Mouse (Mus musculus) urinary bladder, adult 18-20 months (tissue): ENCODE results near the gene Ccdc116.

Experiments
- DNase-seq, 2 experiments: peaks; one replicate each; pipeline ENCODE4 v3.0.0; 2022; ENCODE audit warnings: low spot score in 2 of 2, mixed read lengths in 2 of 2

Gene Ccdc116

DNA sequence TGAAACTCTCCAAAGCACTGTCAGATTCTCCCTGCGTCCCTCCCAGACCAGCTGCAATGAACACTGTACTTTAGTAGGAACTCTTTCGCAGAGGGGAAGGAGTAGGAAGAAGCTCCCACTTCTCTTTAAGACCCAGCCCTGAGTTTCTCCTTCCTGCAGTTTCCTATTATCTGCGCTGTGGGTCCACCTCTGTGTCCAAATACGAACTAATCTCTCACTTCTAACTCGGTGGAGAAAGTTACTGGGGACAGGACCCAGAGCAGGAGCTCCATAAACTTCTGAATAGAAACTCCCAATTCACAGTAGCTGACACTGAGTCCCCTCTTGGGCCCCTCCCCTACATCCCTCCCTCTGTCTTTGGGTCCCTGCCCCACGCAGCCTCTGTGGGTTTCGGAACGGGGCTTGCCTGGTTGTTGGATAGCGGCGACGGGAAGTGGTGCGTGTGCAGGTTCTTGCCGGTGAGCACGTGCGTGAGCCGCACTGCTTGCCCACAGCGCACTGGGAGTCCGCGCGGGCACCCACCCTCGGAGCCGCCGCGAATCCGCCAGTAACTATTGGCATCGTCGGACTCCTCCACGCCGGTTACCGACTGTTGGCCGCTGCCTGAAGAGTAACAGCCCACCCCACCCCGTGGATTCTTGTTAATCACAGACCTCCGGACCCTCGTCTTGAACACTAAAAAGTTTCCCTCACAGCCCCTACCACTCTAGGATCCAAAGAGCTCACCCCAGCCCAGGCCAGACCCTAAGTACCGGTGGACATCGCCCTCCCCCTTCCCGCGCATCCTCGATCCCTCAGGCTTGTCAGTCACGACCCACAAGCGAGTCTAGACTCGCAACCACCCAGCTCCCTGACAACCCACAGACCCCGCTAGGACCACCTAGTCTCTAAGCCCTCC is 15.6 kb downstream of the Ccdc116 start:
- no peak for DNase-seq

DNA sequence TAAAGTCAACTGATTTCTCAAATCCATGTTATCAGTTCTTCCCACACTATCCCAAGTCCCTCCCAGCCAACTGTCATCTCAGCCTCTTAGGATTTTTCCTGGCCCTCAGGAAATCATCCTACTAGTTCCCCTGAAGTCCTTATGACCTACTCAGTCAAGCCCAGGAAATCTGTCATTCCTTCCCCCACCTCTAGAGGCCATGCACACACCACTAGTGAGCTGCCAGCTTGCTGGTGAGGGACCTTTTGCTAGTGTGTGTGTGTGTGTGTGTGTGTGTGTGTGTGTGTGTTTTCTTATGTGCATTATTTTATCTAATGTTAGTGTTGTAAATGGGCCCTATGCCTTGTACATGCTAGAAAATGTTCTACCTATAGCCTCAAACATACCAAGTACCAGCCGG is 19.7 kb downstream of the Ccdc116 start:
- peak in 1 of 2 experiments; percentile 15 for DNase-seq

DNA sequence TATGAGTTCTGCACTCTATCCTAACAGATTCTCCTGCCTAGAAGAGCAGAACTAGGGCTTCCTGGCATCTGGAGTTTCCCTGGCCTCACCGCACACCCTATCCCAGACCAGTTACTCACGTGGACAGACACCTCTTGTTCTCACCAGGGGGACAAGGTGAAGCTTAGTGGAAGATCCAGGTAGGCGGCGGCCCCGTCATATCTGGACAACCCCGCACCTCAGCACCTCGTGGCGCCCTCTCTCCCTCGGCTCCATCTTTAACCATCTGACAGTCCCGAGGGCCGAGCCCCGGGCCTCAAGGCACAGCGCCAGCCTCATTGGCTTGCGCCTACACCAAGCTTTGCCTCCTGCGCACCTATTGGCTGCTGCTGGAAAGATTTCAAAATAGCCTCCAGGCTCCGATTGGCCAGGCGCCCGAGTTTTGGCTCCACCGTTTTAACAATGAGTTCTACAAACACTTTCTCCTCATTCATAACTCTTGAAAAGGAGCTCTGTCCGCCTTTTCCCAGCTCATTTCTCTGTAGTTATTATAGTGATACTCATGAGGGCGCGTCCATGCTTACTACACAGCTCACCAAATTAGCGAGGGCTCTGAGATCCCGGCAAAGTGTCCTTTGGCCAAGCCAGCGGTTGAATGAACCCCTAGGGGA is 22.0 kb downstream of the Ccdc116 start, which contains the start of gene 2610318N02Rik:
2610318N02Rik (minus strand) TSS at position 297 of the 650 bp plus-strand sequence.
- DNase-seq = peak; percentile 18 to 35

DNA sequence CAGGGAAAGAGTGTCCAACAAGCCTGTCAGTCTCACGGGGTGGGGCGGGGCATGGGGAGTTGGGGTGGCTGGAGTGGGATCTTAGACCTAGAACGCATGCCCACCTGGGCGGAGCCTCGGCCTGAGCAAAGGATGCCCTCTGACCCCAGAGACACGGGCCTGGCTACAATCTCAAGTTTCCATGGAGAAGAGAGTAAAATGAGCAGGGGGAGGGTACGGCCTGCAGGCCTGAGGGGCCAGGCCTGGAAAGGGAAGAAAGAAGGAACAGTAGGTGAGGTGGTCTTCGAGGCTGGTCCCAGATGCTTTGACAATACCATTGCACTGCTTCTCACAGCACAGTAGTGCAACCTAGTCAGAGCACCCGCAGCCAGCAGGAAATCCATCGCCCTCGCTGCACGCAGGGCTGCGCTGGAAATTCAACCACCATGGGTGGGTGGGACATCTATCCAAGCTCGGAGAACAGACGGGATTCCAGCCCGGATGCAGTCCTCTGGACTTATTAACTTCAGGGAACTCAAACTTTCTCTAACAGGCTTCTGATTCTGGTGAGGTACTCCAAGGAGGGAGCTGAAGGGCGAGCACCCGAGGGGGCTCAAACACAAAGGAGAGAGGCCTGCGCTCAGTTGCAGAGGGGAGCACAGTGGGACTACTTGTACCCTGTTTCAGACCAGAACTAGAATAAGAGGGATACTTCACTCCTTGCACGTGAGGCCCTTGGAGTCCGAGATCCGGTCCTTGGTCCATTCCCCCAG is 22.7 kb downstream of the Ccdc116 start:
- DNase-seq = no peak

DNA sequence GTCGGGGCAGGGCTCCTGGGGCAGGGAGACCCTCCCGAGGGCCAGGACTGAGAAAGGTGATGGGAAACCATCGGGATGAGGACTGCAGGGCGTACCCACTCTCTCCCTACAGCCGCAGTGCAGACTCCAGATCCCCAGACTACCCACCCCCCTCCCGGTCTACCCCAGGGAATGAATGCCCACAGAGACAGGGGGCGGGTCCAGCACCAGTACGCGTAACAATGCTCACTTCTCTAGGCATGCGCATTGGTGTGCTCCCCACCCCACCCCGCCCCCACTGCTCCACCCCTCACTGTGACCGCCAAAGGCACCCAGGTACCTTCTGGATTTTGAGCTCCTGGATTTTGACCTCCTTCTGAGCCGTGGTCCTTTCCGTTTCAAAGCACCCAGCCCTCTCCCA is 25.5 kb downstream of the Ccdc116 start:
- no peak for DNase-seq

DNA sequence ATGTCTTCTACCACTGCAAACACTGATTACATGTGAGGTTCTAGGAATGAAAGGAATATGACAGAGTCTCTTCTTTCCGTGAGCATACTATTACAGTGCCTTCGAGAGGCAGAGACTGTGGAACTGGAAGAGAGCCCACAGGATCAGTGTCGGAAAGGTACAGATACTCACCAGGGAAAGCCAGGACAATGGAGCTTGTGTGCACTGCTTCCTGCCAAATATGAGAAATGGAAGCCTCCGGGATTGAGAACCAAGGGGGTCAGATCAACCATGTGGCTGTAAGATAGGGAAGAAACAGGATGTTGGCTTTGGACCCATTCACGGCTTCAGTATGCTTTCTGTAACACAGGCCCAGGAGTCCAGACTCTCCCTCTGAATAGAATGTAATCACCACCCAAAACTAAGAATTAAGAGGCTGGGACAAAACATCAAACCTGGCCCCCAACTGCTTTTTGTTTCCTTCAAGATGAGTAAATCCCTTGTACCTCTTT is 29.7 kb downstream of the Ccdc116 start:
- DNase-seq = no peak

DNA sequence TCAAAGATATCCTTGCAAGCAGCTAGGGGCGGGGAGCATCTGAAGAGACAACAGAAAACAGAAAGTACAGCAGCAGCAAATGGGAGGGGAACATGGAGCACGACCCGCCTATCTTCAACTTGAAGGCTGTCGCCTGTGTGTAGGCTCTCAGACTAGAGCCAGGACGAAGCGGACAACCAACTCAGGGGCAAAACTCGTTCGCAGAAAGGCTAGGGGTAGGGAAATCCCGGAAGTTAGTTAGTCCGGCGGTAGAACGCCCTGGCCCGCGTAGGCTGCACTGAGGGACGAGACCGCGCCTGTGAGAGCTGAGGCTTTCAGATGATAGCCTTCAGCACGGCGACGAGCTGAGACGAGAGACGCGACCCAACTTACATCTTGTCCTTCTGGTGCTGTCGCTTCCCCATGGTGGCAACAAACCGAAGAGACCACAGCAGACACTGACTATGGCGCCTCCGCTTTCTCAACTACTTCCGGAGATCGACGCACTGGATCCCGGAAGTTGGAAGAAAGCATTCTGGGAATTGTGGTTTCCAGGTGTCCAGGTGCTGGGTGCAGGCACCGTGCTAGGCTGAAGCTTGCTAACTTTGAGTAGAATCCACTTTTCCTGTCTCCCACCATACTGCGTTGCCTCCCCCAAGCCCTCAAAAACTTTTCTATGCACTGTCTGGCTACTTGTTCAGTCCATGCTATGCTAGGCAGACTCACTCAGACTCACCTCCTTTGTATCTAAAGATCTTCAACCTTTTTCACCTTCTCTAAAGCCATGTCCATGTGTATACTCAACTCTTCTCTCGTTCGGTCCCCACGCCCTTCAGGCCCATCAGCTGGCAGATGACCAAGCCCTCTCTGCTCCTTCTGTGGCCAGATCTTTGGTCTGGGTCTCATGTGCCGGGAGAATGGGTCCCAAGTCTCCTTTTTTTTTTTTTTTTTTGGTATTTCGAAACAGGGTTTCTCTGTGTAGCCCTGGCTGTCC is 36.0 kb downstream of the Ccdc116 start, which contains the start of gene Ppil2:
Ppil2 (minus strand) TSS at position 487 of the 973 bp plus-strand sequence.
- peak; percentile 59 to 60 for DNase-seq

DNA sequence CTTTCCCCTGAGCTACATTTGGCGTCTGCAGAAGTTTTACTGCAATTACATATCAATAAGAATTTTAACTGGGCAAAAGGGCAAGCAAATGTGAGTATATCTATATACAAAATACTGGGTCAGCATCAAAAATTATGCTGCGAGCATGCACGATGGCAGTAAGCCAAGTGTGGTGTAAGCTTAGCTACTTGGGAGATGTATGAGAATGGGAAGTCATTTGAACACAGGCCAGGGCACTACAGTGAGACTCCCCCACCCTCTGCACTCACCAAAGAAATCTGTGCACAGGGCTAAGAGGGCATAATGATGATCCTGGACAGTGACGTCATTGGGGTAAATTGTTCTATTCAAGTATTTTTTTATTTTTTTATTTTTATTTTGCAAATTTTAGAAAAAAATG is 42.4 kb downstream of the Ccdc116 start:
- no peak for DNase-seq

DNA sequence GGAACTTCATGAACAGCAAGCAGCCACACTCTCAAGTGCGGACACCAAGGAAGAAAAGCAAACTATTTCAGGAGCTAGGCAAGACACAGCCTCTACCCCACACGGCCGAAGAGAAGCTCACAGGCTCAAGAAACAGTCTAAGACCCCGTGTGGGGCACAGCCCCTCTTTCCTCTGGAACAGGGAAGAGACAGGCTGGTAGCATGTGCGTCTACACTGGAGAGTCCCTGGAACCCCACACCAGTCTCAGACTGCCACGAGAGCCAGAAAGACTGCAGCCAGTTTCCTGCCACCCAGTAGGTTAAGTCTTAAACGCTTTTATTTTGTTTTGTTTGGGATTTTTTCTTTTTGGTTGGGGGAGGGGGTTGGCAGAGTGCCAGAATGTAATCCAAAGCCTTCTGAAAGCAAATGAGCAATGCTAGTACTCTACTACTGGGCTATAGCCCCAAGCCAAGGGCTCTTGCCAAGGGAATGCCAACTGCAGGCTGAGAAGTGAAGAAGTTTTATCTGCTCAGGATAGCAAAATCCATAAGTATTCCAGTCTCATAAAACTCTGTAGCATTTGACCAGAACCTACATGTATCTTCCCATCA is 44.3 kb downstream of the Ccdc116 start:
- DNase-seq = no peak

DNA sequence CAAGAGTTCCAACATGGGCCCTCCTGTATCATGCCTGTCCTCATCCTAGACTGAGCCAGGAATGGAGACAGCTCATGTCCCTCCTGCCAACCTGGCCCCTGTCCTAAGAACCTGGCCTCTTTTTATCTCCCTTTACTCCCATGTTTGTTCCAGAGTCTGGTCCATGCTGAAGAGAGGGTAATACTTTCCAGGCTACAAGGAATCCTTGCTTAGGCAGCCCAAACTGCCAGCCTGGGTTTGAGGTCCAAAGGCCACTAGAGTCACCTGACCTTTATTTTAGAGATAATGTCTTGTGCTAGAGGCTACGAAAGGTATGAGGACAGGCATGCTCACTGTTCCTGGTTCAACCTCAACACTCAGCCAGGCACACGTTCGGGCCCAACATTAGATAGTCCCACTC is 50.1 kb downstream of the Ccdc116 start:
- no peak for DNase-seq
